Mouse (Mus musculus): Measurements from ENCODE around the gene Adam15. TPM values are rescaled to one million over a fixed set of nuclear protein-coding genes. Genes with fewer than 3 reads are reported as not detected.

Adam15 gene
- 15.3 and 16.9 TPM in 2 replicates for total RNA-seq (2012; rRNA removed)
- 10 to 100 TPM in 1 of 2 experiments, not detected in 1; 43.2 TPM for polyA plus RNA-seq (2012; ENCODE audit: insufficient read depth in 1 of 2, insufficient read length in 2 of 2, low read depth in 1 of 2, low replicate concordance in 2 of 2, missing spikeins in 1 of 2)

GRCm38 (mm10) chr3:89349869-89350501 lies at the start of gene Adam15:
TSS of gene Adam15 (minus strand) at chr3:89349996.
- Histone ChIP-seq H3K79me2 (ENCODE audit: control insufficient read depth, insufficient read depth, low read length, poor library complexity) (peaks cover 3% of the 10 kb centered on the region; the same call in 1 of the 2 replicates), H3K9ac (ENCODE audit: control insufficient read depth, low read depth, low read length, poor library complexity, severe bottlenecking) (peak within 1 kb of the TSS; percentile 74), H3K4me3 (ENCODE audit: control insufficient read depth in 1 of 2, insufficient read depth in 1 of 2, low read depth in 2 of 2, low read length in 2 of 2) (peak within 1 kb of the TSS; percentile 87 to 88), H3K9me3 (replicated peaks; ENCODE audit: insufficient read depth, low read length) (no peaks in the 10 kb centered on the region), H3K4me1 (ENCODE audit: control insufficient read depth in 1 of 2, insufficient read depth in 2 of 2, low read length in 2 of 2) (peaks cover 0 to 19% of the 10 kb centered on the region in 2 experiments; a peak in 2 of 4 replicates), H3K27me3 (ENCODE audit: control insufficient read depth in 1 of 2, insufficient read depth in 2 of 2, low read length in 2 of 2) (no peaks in the 10 kb centered on the region), H3K27ac (ENCODE audit: control insufficient read depth, low read depth, low read length) (no peak within 1 kb of the TSS), H3K36me3 (ENCODE audit: control insufficient read depth in 1 of 2, insufficient read depth in 2 of 2, low read length in 2 of 2) (peaks cover 0 to 7% of the 10 kb centered on the region in 2 experiments; a peak in 2 of 4 replicates)
- TF ChIP-seq CHD2 (IDR thresholded peaks at IDR 0.05; ENCODE audit: low read length) = no peak
- TF ChIP-seq NRF1 (IDR thresholded peaks at IDR 0.05; ENCODE audit: insufficient read depth, low read depth, low read length, poor library complexity, severe bottlenecking) = peak; percentile 56
- no peak; the same call in 1 of the 2 replicates for TF ChIP-seq MAZ (IDR thresholded peaks at IDR 0.05; ENCODE audit: low read depth, low read length)
- TF ChIP-seq CHD1 (IDR thresholded peaks at IDR 0.05; ENCODE audit: low read depth, low read length) = no peak
- TF ChIP-seq NELFE (IDR thresholded peaks at IDR 0.05; ENCODE audit: low read depth, low read length) = peak; percentile 41
- peak; percentile 77 for TF ChIP-seq MXI1 (IDR thresholded peaks at IDR 0.05; ENCODE audit: low read depth, low read length)
- TF ChIP-seq TBP (IDR thresholded peaks at IDR 0.05; ENCODE audit: low read depth, low read length) = 0 out of 2 replicates have a peak, but pooled peaks have one; percentile 19
- TF ChIP-seq ZMIZ1 (IDR thresholded peaks at IDR 0.05; ENCODE audit: low read depth, low read length) = no peak
- TF ChIP-seq SIN3A (IDR thresholded peaks at IDR 0.05; ENCODE audit: low read length) = peak; percentile 47; the same call in 1 of the 2 replicates
- TF ChIP-seq MYB (IDR thresholded peaks at IDR 0.05; ENCODE audit: low read depth, low read length) = no peak
- TF ChIP-seq UBTF (IDR thresholded peaks at IDR 0.05; ENCODE audit: borderline replicate concordance, insufficient read depth, low read depth, low read length) = no peak
- TF ChIP-seq TCF12 (IDR thresholded peaks at IDR 0.05; ENCODE audit: low read depth, low read length) = peak; percentile 35; the same call in 1 of the 2 replicates
- TF ChIP-seq TAL1 (IDR thresholded peaks at IDR 0.05; ENCODE audit: low read length) = no peak
- TF ChIP-seq ETS1 (IDR thresholded peaks at IDR 0.05; ENCODE audit: low read depth, low read length) = no peak
- peak; percentile 54; the same call in 1 of the 2 replicates for TF ChIP-seq HCFC1 (IDR thresholded peaks at IDR 0.05; ENCODE audit: low read depth, low read length)
- no peak for TF ChIP-seq ZKSCAN1 (IDR thresholded peaks at IDR 0.05; ENCODE audit: low read depth, low read length)
- no peak for TF ChIP-seq ZC3H11A (IDR thresholded peaks at IDR 0.05; ENCODE audit: low read depth, low read length)
- no peak for TF ChIP-seq E2F4 (IDR thresholded peaks at IDR 0.05; ENCODE audit: borderline replicate concordance, low read depth, low read length)
- peak; percentile 44 to 65; a peak in 3 of 4 replicates for TF ChIP-seq POLR2A (IDR thresholded peaks at IDR 0.05; ENCODE audit: control insufficient read depth in 1 of 2, insufficient read depth in 1 of 2, low read depth in 1 of 2, low read length in 2 of 2, poor library complexity in 1 of 2)
- TF ChIP-seq MAX (IDR thresholded peaks at IDR 0.05; ENCODE audit: low read length) = peak; percentile 75
- no peak for TF ChIP-seq SMC3 (IDR thresholded peaks at IDR 0.05; ENCODE audit: low read depth, low read length)
- TF ChIP-seq POLR2AphosphoS5 (IDR thresholded peaks at IDR 0.05; ENCODE audit: borderline replicate concordance, low read depth, low read length) = no peak
- DNase-seq (ENCODE audit: low read depth, low spot score) = peak; percentile 91

Data from MEL (cell line).